Mouse (Mus musculus): ENCODE data around the gene Sfswap. TPM values are rescaled to one million over a fixed set of nuclear protein-coding genes. Genes with fewer than 3 reads are reported as not detected.
A peak's percentile ranks its signal among the peaks of the same experiment; 100 is the strongest.

Sfswap gene
- total and polyA plus RNA-seq, 2 experiments from 2014 or later = 52.1 to 88.2 TPM

- Histone ChIP-seq H3K36me3 (ENCODE audit: insufficient read depth, low read length) (peaks cover 13% of the 10 kb centered on the region; the same call in 1 of the 2 replicates), H3K4me3 (ENCODE audit: low read depth, low read length) (no peak overlapping the region), H3K9me3 (ENCODE audit: low read length) (no peaks in the 10 kb centered on the region), H3K4me1 (ENCODE audit: insufficient read depth, low read length) (no peaks in the 10 kb centered on the region), H3K9ac (replicated peaks; ENCODE audit: low read length, poor library complexity, severe bottlenecking) (no peak overlapping the region), H3K27ac (ENCODE audit: low read depth, low read length) (no peak overlapping the region), H3K27me3 (ENCODE audit: insufficient read depth, low read length) (no peaks in the 10 kb centered on the region), H3K4me2 (ENCODE audit: low read depth, low read length, poor library complexity, severe bottlenecking) (no peak overlapping the region)
- ATAC-seq (ENCODE audit: low FRiP score) (no peak), DNase-seq (ENCODE audit: low spot score) (no peak)
- 93% methylated on average over 3 of the region's 3 CpGs for WGBS
- no peak for TF ChIP-seq CTCF (IDR thresholded peaks at IDR 0.05)
These were observed 32.7 kb downstream of the Sfswap start for GRCm38 (mm10) chr5:129533731-129534130.

GRCm38 (mm10) chr5:129534500-129534899 lies 33.5 kb downstream of the Sfswap start:
- Histone ChIP-seq H3K9ac (replicated peaks; ENCODE audit: low read length, poor library complexity, severe bottlenecking) (no peak overlapping the region), H3K27ac (ENCODE audit: low read depth, low read length) (no peak overlapping the region), H3K4me3 (ENCODE audit: low read depth, low read length) (no peak overlapping the region), H3K4me2 (ENCODE audit: low read depth, low read length, poor library complexity, severe bottlenecking) (no peak overlapping the region), H3K36me3 (ENCODE audit: insufficient read depth, low read length) (peaks cover 12% of the 10 kb centered on the region; the same call in 1 of the 2 replicates), H3K27me3 (ENCODE audit: insufficient read depth, low read length) (no peaks in the 10 kb centered on the region), H3K9me3 (ENCODE audit: low read length) (no peaks in the 10 kb centered on the region), H3K4me1 (ENCODE audit: insufficient read depth, low read length) (no peaks in the 10 kb centered on the region)
- TF ChIP-seq CTCF (IDR thresholded peaks at IDR 0.05) = no peak
- ATAC-seq (ENCODE audit: low FRiP score) (no peak), DNase-seq (ENCODE audit: low spot score) (no peak)
- 83% methylated on average over 2 of the region's 2 CpGs for WGBS

GRCm38 (mm10) chr5:129535021-129535420 lies 34.0 kb downstream of the Sfswap start:
- H3K27me3 ChIP-seq (ENCODE audit: insufficient read depth, low read length) = no peaks in the 10 kb centered on the region
- ATAC-seq (ENCODE audit: low FRiP score) (no peak), DNase-seq (ENCODE audit: low spot score) (no peak)
- no peak for TF ChIP-seq CTCF (IDR thresholded peaks at IDR 0.05)
- no peak overlapping the region for H3K4me3 ChIP-seq (ENCODE audit: low read depth, low read length)
- H3K27ac ChIP-seq (ENCODE audit: low read depth, low read length) = no peak overlapping the region
- 97% methylated on average over 2 of the region's 2 CpGs for WGBS
- H3K4me1 ChIP-seq (ENCODE audit: insufficient read depth, low read length) = no peaks in the 10 kb centered on the region
- no peaks in the 10 kb centered on the region for H3K9me3 ChIP-seq (ENCODE audit: low read length)
- H3K36me3 ChIP-seq (ENCODE audit: insufficient read depth, low read length) = peaks cover 10% of the 10 kb centered on the region
- no peak overlapping the region for H3K4me2 ChIP-seq (ENCODE audit: low read depth, low read length, poor library complexity, severe bottlenecking)
- H3K9ac ChIP-seq (replicated peaks; ENCODE audit: low read length, poor library complexity, severe bottlenecking) = no peak overlapping the region

GRCm38 (mm10) chr5:129535431-129535830 lies 34.4 kb downstream of the Sfswap start:
- Histone ChIP-seq H3K9ac (replicated peaks; ENCODE audit: low read length, poor library complexity, severe bottlenecking) (no peak overlapping the region), H3K36me3 (ENCODE audit: insufficient read depth, low read length) (peaks cover 13% of the 10 kb centered on the region), H3K27ac (ENCODE audit: low read depth, low read length) (no peak overlapping the region), H3K4me3 (ENCODE audit: low read depth, low read length) (no peak overlapping the region), H3K9me3 (ENCODE audit: low read length) (no peaks in the 10 kb centered on the region), H3K4me2 (ENCODE audit: low read depth, low read length, poor library complexity, severe bottlenecking) (no peak overlapping the region), H3K27me3 (ENCODE audit: insufficient read depth, low read length) (no peaks in the 10 kb centered on the region), H3K4me1 (ENCODE audit: insufficient read depth, low read length) (no peaks in the 10 kb centered on the region)
- no peak for DNase-seq (ENCODE audit: low spot score)
- no peak for TF ChIP-seq CTCF (IDR thresholded peaks at IDR 0.05)
- WGBS = 99% methylated on average over 3 of the region's 3 CpGs
- ATAC-seq (ENCODE audit: low FRiP score) = no peak

- H3K4me2 ChIP-seq (ENCODE audit: low read depth, low read length, poor library complexity, severe bottlenecking) = no peak overlapping the region
- no peaks in the 10 kb centered on the region for H3K9me3 ChIP-seq (ENCODE audit: low read length)
- no peaks in the 10 kb centered on the region for H3K4me1 ChIP-seq (ENCODE audit: insufficient read depth, low read length)
- H3K4me3 ChIP-seq (ENCODE audit: low read depth, low read length) = no peak overlapping the region
- TF ChIP-seq CTCF (IDR thresholded peaks at IDR 0.05) = no peak
- no peak overlapping the region for H3K9ac ChIP-seq (replicated peaks; ENCODE audit: low read length, poor library complexity, severe bottlenecking)
- 89% methylated on average over 4 of the region's 4 CpGs for WGBS
- H3K27me3 ChIP-seq (ENCODE audit: insufficient read depth, low read length) = no peaks in the 10 kb centered on the region
- no peak for DNase-seq (ENCODE audit: low spot score)
- ATAC-seq (ENCODE audit: low FRiP score) = no peak
- H3K36me3 ChIP-seq (ENCODE audit: insufficient read depth, low read length) = peaks cover 44% of the 10 kb centered on the region
- H3K27ac ChIP-seq (ENCODE audit: low read depth, low read length) = no peak overlapping the region
These were observed 37.8 kb downstream of the Sfswap start for GRCm38 (mm10) chr5:129538826-129539225.

GRCm38 (mm10) chr5:129542236-129542635 lies 41.2 kb downstream of the Sfswap start:
- TF ChIP-seq CTCF (IDR thresholded peaks at IDR 0.05) = peak; percentile 64
- H3K4me2 ChIP-seq (ENCODE audit: low read depth, low read length, poor library complexity, severe bottlenecking) = no peak overlapping the region
- no peak for ATAC-seq (ENCODE audit: low FRiP score)
- no peak overlapping the region for H3K4me3 ChIP-seq (ENCODE audit: low read depth, low read length)
- H3K36me3 ChIP-seq (ENCODE audit: insufficient read depth, low read length) = peaks cover 67% of the 10 kb centered on the region
- 85% methylated on average over 3 of the region's 3 CpGs for WGBS
- peak; percentile 30 for DNase-seq (ENCODE audit: low spot score)
- no peaks in the 10 kb centered on the region for H3K27me3 ChIP-seq (ENCODE audit: insufficient read depth, low read length)
- no peak overlapping the region for H3K27ac ChIP-seq (ENCODE audit: low read depth, low read length)
- H3K9me3 ChIP-seq (ENCODE audit: low read length) = no peaks in the 10 kb centered on the region
- no peaks in the 10 kb centered on the region for H3K4me1 ChIP-seq (ENCODE audit: insufficient read depth, low read length)
- no peak overlapping the region for H3K9ac ChIP-seq (replicated peaks; ENCODE audit: low read length, poor library complexity, severe bottlenecking)
